8 mouse cellular contexts compared by ENCODE assay signal in the genomic region with DNA sequence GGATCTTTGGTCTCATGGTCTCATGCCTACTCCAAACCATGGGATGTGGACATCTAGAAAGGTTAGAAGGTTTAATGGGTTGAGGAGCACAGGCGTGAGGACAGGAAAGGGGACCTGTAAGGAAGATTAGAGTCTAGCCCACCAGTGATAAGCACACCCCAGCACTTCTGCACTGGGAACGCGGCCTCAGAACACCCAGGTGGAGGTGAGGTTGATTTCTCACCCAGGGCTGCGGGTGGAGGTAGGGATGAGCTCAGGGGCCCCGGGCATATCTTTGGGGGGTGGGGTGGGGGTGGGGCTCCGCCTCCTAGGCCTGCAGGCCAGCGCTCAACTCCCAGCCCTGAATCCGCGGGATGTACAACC. TPM values are rescaled to one million over a fixed set of nuclear protein-coding genes. Genes with fewer than 3 reads are reported as not detected.
A peak's percentile ranks its signal among the peaks of the same experiment; 100 is the strongest.
DNase-seq lines count a peak whose midpoint lies in the region; ATAC-seq and TF ChIP-seq lines count a peak whose summit lies in the region.

No protein-coding gene starts in this region.

- H3K9me3 ChIP-seq in embryonic facial prominence, embryonic 13.5 days: no peaks in the 10 kb centered on the region
- no peaks in the 10 kb centered on the region for H3K9me3 ChIP-seq in intestine, embryonic 14.5 days (ENCODE audit: control insufficient read depth, low read length)

- H3K79me2 ChIP-seq in myocyte (ENCODE audit: control insufficient read depth, insufficient read depth): no peaks in the 10 kb centered on the region

- H3K4me2 ChIP-seq in embryonic facial prominence, embryonic 13.5 days: peak overlapping the region; percentile 82
- H3K4me2 ChIP-seq in intestine, embryonic 14.5 days (ENCODE audit: low read length): peak overlapping the region; percentile 76
- peak overlapping the region; percentile 67 for H3K4me2 ChIP-seq in myocyte (ENCODE audit: low read depth)

- H3K27ac ChIP-seq in left cerebral cortex, adult 2 months: peak overlapping the region; percentile 85
- H3K27ac ChIP-seq in embryonic facial prominence, embryonic 13.5 days: no peak overlapping the region
- no peak overlapping the region; the same call in 1 of the 2 replicates for H3K27ac ChIP-seq in intestine, embryonic 14.5 days (ENCODE audit: low read depth)

- no peak for DNase-seq in left cerebral cortex, adult 2 months (ENCODE audit: extremely low spot score in 1 of 2, low spot score in 2 of 2)
- no peak for DNase-seq in left cerebral cortex, adult 11 months (ENCODE audit: low spot score)
- peak; percentile 60 for DNase-seq in intestine, embryonic 14.5 days (ENCODE audit: low spot score)
- DNase-seq in cerebellum, postnatal 14 days: no peak
- DNase-seq in gastrocnemius, postnatal 10 days: no peak
- no peak for DNase-seq in layer of hippocampus, adult 11-12 months (ENCODE audit: low spot score)

- peak overlapping the region; percentile 69 for H3ac ChIP-seq in myocyte (ENCODE audit: control insufficient read depth, insufficient read length)

- 5% methylated on average over 9 of the region's 9 CpGs for WGBS in embryonic facial prominence, embryonic 13.5 days
- WGBS in intestine, embryonic 14.5 days: 8% methylated on average over 9 of the region's 9 CpGs

- no peak for TF ChIP-seq POLR2A in myocyte (IDR thresholded peaks at IDR 0.05; ENCODE audit: insufficient read length, low read depth)

- H3K4me3 ChIP-seq in left cerebral cortex, adult 2 months: peak overlapping the region; percentile 80
- H3K4me3 ChIP-seq in embryonic facial prominence, embryonic 13.5 days: peak overlapping the region; percentile 80
- peak overlapping the region; percentile 82 for H3K4me3 ChIP-seq in intestine, embryonic 14.5 days (ENCODE audit: low read depth, low read length)
- peak overlapping the region; percentile 37 for H3K4me3 ChIP-seq in myocyte

- H3K27me3 ChIP-seq in embryonic facial prominence, embryonic 13.5 days: peaks cover 3% of the 10 kb centered on the region
- H3K27me3 ChIP-seq in intestine, embryonic 14.5 days (replicated peaks; ENCODE audit: control insufficient read depth, insufficient read depth, low read length): no peaks in the 10 kb centered on the region
- no peaks in the 10 kb centered on the region for H3K27me3 ChIP-seq in myocyte (ENCODE audit: control insufficient read depth, insufficient read depth, insufficient read length)

- TF ChIP-seq CTCF in left cerebral cortex, adult 2 months (IDR thresholded peaks at IDR 0.05): no peak

- peaks cover 15% of the 10 kb centered on the region for H3K4me1 ChIP-seq in embryonic facial prominence, embryonic 13.5 days
- peaks cover 3% of the 10 kb centered on the region; the same call in 1 of the 2 replicates for H3K4me1 ChIP-seq in intestine, embryonic 14.5 days (replicated peaks; ENCODE audit: control insufficient read depth, insufficient read depth, low read length)

- peak overlapping the region; percentile 74 for H3K9ac ChIP-seq in embryonic facial prominence, embryonic 13.5 days
- H3K9ac ChIP-seq in intestine, embryonic 14.5 days (ENCODE audit: low read length): peak overlapping the region; percentile 55

- intact Hi-C loops in left cerebral cortex, adult 2 months (cut with DNase I): no loop called here

- H3K36me3 ChIP-seq in embryonic facial prominence, embryonic 13.5 days: no peaks in the 10 kb centered on the region
- H3K36me3 ChIP-seq in intestine, embryonic 14.5 days (ENCODE audit: control insufficient read depth, insufficient read depth, low read length): no peaks in the 10 kb centered on the region
- H3K36me3 ChIP-seq in myocyte (ENCODE audit: control insufficient read depth, insufficient read depth): no peaks in the 10 kb centered on the region

- no peak; the same call in 1 of the 2 replicates for ATAC-seq in embryonic facial prominence, embryonic 13.5 days (ENCODE audit: insufficient number of reproducible peaks, insufficient read depth, low FRiP score, low TSS enrichment, low read depth)
- no peak for ATAC-seq in intestine, embryonic 14.5 days (replicated peaks; ENCODE audit: low FRiP score, low TSS enrichment, low read depth)

TF ChIP-seq in myocyte, 11 proteins besides CTCF, POLR2A, EP300 and RAD21:
- no peak for TF ChIP-seq MYOD1 (IDR thresholded peaks at IDR 0.05; ENCODE audit: control insufficient read depth in 1 of 3, insufficient read length in 2 of 3, low read depth in 2 of 3)

RNA-seq across cellular contexts. Expression of gene Capn5, which starts 0.5 kb away (rescaled TPM):
- total RNA-seq in left cerebral cortex, adult 2 months (2021): 10 to 100 TPM; 30.8 to 36.1 TPM
- 5.8 and 6.0 TPM in 2 replicates for polyA plus RNA-seq in embryonic facial prominence, embryonic 13.5 days (2015; fragmentation: Nextera tagmentation; extraction: Ambion mirVana)
- polyA plus RNA-seq in intestine, embryonic 14.5 days (2014; fragmentation: Nextera tagmentation; extraction: Ambion mirVana): 6.1 and 6.7 TPM in 2 replicates
- polyA plus RNA-seq in myocyte (2012; fragmentation: generic; extraction: Trizol): 6.2 TPM
- 1 to 10 TPM; 4.7 TPM for total RNA-seq in gastrocnemius, postnatal 10 days (2021)

RNA-seq across cellular contexts. Expression of gene B3gnt6, which starts 21.7 kb away (rescaled TPM):
- total RNA-seq in left cerebral cortex, adult 2 months (2021): under 1 TPM in 1 of 2 experiments, not detected in 1; 0.14 TPM
- polyA plus RNA-seq in embryonic facial prominence, embryonic 13.5 days (2015; fragmentation: Nextera tagmentation; extraction: Ambion mirVana): not detected in 2 replicates
- polyA plus RNA-seq in intestine, embryonic 14.5 days (2014; fragmentation: Nextera tagmentation; extraction: Ambion mirVana): 0.12 TPM in 1 of 2 replicates, not detected in the other
- 0.04 TPM for polyA plus RNA-seq in myocyte (2012; fragmentation: generic; extraction: Trizol)
- total RNA-seq in gastrocnemius, postnatal 10 days (2021): not detected

RNA-seq across cellular contexts. Expression of gene Omp, which starts 32.2 kb away (rescaled TPM):
- total RNA-seq in left cerebral cortex, adult 2 months (2021): under 1 TPM; 0.77 to 0.89 TPM
- polyA plus RNA-seq in embryonic facial prominence, embryonic 13.5 days (2015; fragmentation: Nextera tagmentation; extraction: Ambion mirVana): 1.0 and 1.3 TPM in 2 replicates
- polyA plus RNA-seq in intestine, embryonic 14.5 days (2014; fragmentation: Nextera tagmentation; extraction: Ambion mirVana): 0.47 TPM in 1 of 2 replicates, not detected in the other
- polyA plus RNA-seq in myocyte (2012; fragmentation: generic; extraction: Trizol): 0.35 TPM
- total RNA-seq in gastrocnemius, postnatal 10 days (2021): under 1 TPM; 0.21 to 0.27 TPM

RNA-seq across cellular contexts. Expression of gene Myo7a, which starts 58.2 kb away (rescaled TPM):
- 10 to 100 TPM; 12.7 to 15.1 TPM for total RNA-seq in left cerebral cortex, adult 2 months (2021)
- polyA plus RNA-seq in embryonic facial prominence, embryonic 13.5 days (2015; fragmentation: Nextera tagmentation; extraction: Ambion mirVana): 10.2 and 10.5 TPM in 2 replicates
- 16.3 and 17.2 TPM in 2 replicates for polyA plus RNA-seq in intestine, embryonic 14.5 days (2014; fragmentation: Nextera tagmentation; extraction: Ambion mirVana)
- polyA plus RNA-seq in myocyte (2012; fragmentation: generic; extraction: Trizol): 0.29 TPM
- 1 to 10 TPM; 7.0 TPM for total RNA-seq in gastrocnemius, postnatal 10 days (2021)
